Mouse (Mus musculus) C2C12 (cell line): ENCODE data around the gene Paqr5.

Experiments used
- CEBPB ChIP-seq: IDR thresholded peaks from one replicate; pipeline ENCODE4 v1.6.1; 2011; ENCODE audit warnings: low read depth, mild to moderate bottlenecking, control low read depth, moderate library complexity
- CTCF ChIP-seq: IDR thresholded peaks from one replicate; pipeline ENCODE4 v1.5.1; 2011; ENCODE audit not compliant: control insufficient read depth, insufficient read depth, insufficient read length
- FOSL1 ChIP-seq: IDR thresholded peaks from one replicate; pipeline ENCODE4 v1.8.0; 2011; ENCODE audit warnings: mild to moderate bottlenecking, low read length; ENCODE audit not compliant: poor library complexity, insufficient read depth, severe bottlenecking
- MAX ChIP-seq: IDR thresholded peaks from one replicate; pipeline ENCODE4 v1.6.1; 2011; ENCODE audit warnings: mild to moderate bottlenecking, control low read depth
- MYOD1 ChIP-seq: IDR thresholded peaks from one replicate; pipeline ENCODE4 v1.6.1; 2011; ENCODE audit warnings: low read depth; ENCODE audit not compliant: control insufficient read depth, insufficient read length
- MYOG ChIP-seq: IDR thresholded peaks from one replicate; pipeline ENCODE4 v1.6.1; 2011; ENCODE audit not compliant: control insufficient read depth, insufficient read length; ENCODE audit errors: extremely low read depth
- USF1 ChIP-seq: IDR thresholded peaks from one replicate; pipeline ENCODE4 v1.6.1; 2011; ENCODE audit warnings: low read depth, mild to moderate bottlenecking, control low read depth, moderate library complexity

DNA sequence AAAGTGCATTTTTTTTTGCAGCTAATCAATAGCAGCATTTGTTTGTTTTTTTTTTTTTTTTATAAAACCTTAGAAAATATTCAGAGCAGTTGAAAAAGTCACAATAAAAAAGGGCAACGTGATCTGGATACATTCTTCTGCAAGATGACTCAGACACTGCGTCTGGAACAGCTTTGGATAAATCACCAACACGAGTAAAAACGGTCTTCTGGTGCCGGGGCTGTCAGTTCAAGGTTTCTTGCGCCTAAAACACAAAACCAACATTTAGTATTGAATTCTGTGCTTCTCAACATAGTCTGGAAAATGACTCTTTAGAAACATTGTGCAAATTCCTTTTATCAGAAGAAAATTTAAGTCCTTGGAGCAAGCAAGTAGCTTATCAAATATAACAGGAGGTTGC lies 109.2 kb downstream of the Paqr5 start:
- TF ChIP-seq USF1 (no peak), CTCF (no peak), CEBPB (no peak), FOSL1 (no peak), MYOD1 (no peak), MAX (no peak), MYOG (no peak)
